Mouse (Mus musculus) natural killer cell, adult 2 months (primary cell): ENCODE data around the gene Samt3.

ENCODE experiments used
- DNase-seq, 2 experiments: peaks; one replicate each; pipeline ENCODE4 v3.0.0; 2022; ENCODE audit warnings: low spot score in 2 of 2

Samt3 gene

DNA sequence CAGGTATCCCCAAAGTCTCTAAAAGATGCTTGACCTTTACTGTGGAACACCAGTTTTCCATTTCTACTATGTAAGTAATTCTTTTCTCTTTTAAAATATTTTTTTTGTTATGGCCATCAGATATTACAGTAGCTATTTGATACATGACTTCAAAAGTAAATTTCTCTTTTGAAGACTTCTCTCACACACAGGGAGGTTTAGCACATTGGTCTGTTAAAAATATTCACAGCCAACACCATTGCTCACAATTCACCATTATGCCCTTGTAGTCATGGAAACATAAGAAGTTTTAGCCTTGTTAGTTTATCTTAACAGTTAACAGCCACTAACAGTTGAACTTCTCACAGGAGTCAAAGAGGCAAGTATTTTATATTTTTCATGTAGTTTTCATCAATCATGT is at the start of gene Samt3:
Gene Samt3, plus strand, starts transcription at position 301 of the 400 bp plus-strand sequence.
- no peak for DNase-seq

DNA sequence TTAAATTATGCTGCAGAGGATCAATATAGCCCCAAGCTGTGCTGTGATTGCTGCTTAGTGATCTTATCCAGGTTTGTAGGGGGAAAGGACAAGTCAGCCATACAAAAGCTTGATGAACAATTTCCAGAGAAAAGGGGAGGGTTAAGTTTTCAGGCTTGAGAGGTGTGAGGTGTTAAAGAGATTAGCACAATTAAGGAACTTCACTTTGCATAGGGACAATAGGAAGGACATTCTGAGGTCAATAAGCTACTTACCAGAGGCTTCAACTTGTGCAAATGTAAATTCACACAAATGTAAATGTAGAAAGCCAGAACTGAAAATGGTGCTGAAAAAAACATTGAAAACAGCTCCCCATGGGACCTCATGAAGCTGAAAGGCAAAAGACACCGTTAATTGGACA is 27.4 kb upstream of the Samt3 start:
- no peak for DNase-seq

DNA sequence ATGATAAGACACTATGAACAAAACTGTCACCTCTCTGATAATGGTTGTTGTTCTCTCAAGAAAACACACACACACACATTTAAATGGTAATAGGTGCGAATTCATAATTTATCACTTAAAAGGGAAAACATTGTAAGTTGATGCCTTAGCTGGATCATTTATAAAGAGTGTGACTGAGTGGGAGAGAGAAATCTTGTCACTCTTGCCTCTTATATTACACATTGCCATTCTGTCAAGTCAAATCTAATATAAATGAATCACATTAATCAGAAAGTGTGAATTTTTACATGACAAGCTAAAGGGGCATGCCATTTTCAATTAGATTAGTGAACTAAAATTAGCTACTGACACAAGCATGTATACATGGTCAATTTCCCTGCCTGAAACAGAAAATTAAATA is 44.7 kb downstream of the Samt3 start:
- DNase-seq, result no peak
